Mouse (Mus musculus) lung, postnatal 0 days (tissue): ENCODE results near the gene Spata45. TPM values are rescaled to one million over a fixed set of nuclear protein-coding genes. Genes with fewer than 3 reads are reported as not detected.

ENCODE experiments used
- ATAC-seq: fragments of 200-750 bp; cut with Nextera tagmentation; 2 replicates; pipeline ENCODE4 v1.8.0; 2017; ENCODE audit warnings: moderate library complexity
- DNase-seq: peaks from one replicate; pipeline ENCODE4 v3.0.0-alpha.2; 2016; ENCODE audit warnings: low spot score
- H3K27ac ChIP-seq: fragments of 300-500 bp; sonication (generic); 2 replicates; pipeline ENCODE4 v1.5.1; 2014; ENCODE audit warnings: antibody characterized with exemption, mild to moderate bottlenecking, low read length, mixed read lengths
- H3K27me3 ChIP-seq: fragments of 300-500 bp; sonication (generic); replicated peaks from 2 replicates; pipeline ENCODE4 v1.6.1; 2014; ENCODE audit warnings: low read length, mixed read lengths; ENCODE audit not compliant: insufficient read depth
- H3K36me3 ChIP-seq: fragments of 300-500 bp; sonication (generic); 2 replicates; pipeline ENCODE4 v1.6.1; 2014; ENCODE audit warnings: low read length, mixed read lengths; ENCODE audit not compliant: insufficient read depth
- H3K4me1 ChIP-seq: fragments of 300-500 bp; sonication (generic); 2 replicates; pipeline ENCODE4 v1.6.1; 2014; ENCODE audit warnings: antibody characterized with exemption, low read depth, low read length, mixed read lengths; ENCODE audit not compliant: insufficient read depth
- H3K4me2 ChIP-seq: fragments of 300-500 bp; sonication (generic); replicated peaks from 2 replicates; pipeline ENCODE4 v1.6.1; 2014; ENCODE audit warnings: low read depth, mild to moderate bottlenecking, low read length, moderate library complexity, mixed read lengths
- H3K4me3 ChIP-seq: fragments of 300-500 bp; sonication (generic); 2 replicates; pipeline ENCODE4 v1.5.1; 2014; ENCODE audit warnings: low read depth, low read length
- H3K9ac ChIP-seq: fragments of 300-500 bp; sonication (generic); replicated peaks from 2 replicates; pipeline ENCODE4 v1.6.1; 2014; ENCODE audit warnings: low read depth, mild to moderate bottlenecking
- H3K9me3 ChIP-seq: fragments of 300-500 bp; sonication (generic); 2 replicates; pipeline ENCODE4 v1.6.1; 2016; ENCODE audit warnings: low read length, mixed read lengths
- CTCF ChIP-seq: IDR thresholded peaks from 2 replicates; pipeline ENCODE4 v1.5.1; 2016; ENCODE audit warnings: antibody characterized with exemption, mild to moderate bottlenecking
- EP300 ChIP-seq: IDR thresholded peaks from 2 replicates; pipeline ENCODE4 v1.6.1; 2016; ENCODE audit warnings: antibody characterized with exemption, mild to moderate bottlenecking, control low read depth
- WGBS: fragments of 180-500 bp; shearing (Covaris S2); extraction: QIAGEN DNeasy Blood & Tissue Kit; methylation state at CpG from one replicate; pipeline ENCODE4 v1.1.7; 2014; 5-methylcytosine and 5-hydroxymethylcytosine counted together
- polyA plus RNA-seq: library from polyadenylated mRNA; unstranded; fragments of >200 nt; fragmentation: Nextera tagmentation; extraction: Ambion mirVana; gene quantifications from 2 replicates; pipeline ENCODE4 v1.2.1, GENCODE M21; 2015

Spata45 gene
- polyA plus RNA-seq, 1 experiment from 2014 or later, result not detected

GRCm38 (mm10) chr1:191063700-191064099 is 27.3 kb downstream of the Spata45 start:
- WGBS, result 47% methylated on average over 9 of the region's 9 CpGs
- peak overlapping the region; percentile 93; the same call in 1 of the 2 replicates for H3K4me2 ChIP-seq
- 0 out of 2 replicates have a peak overlapping the region, but pooled peaks have one; percentile 67 for H3K4me3 ChIP-seq
- H3K27me3 ChIP-seq, result no peaks in the 10 kb centered on the region
- no peak overlapping the region for H3K9ac ChIP-seq
- no peak for DNase-seq
- ATAC-seq, result no peak
- no peak overlapping the region for H3K27ac ChIP-seq
- H3K9me3 ChIP-seq, result no peaks in the 10 kb centered on the region
- H3K4me1 ChIP-seq, result peaks cover 9% of the 10 kb centered on the region; the same call in 1 of the 2 replicates
- H3K36me3 ChIP-seq, result no peaks in the 10 kb centered on the region
- no peak for TF ChIP-seq EP300
- TF ChIP-seq CTCF, result no peak

- ATAC-seq (no peak), DNase-seq (no peak)
- H3K4me2 ChIP-seq, result no peak overlapping the region
- H3K4me3 ChIP-seq, result no peak overlapping the region
- H3K27me3 ChIP-seq, result no peaks in the 10 kb centered on the region
- H3K9me3 ChIP-seq, result no peaks in the 10 kb centered on the region
- no peak overlapping the region for H3K9ac ChIP-seq
- WGBS, result 84% methylated on average over 2 of the region's 2 CpGs
- H3K36me3 ChIP-seq, result no peaks in the 10 kb centered on the region
- TF ChIP-seq CTCF (no peak), EP300 (no peak)
- no peak overlapping the region for H3K27ac ChIP-seq
- H3K4me1 ChIP-seq, result peaks cover 9% of the 10 kb centered on the region; the same call in 1 of the 2 replicates
Measured at GRCm38 (mm10) chr1:191064535-191064934, 28.1 kb downstream of the Spata45 start.

GRCm38 (mm10) chr1:191065188-191065587 is 28.7 kb downstream of the Spata45 start:
- WGBS, result 81% methylated on average over 4 of the region's 4 CpGs
- no peak for ATAC-seq

GRCm38 (mm10) chr1:191068377-191068776 is 31.9 kb downstream of the Spata45 start:
- Histone ChIP-seq H3K9ac (no peak overlapping the region), H3K27me3 (no peaks in the 10 kb centered on the region), H3K4me1 (peaks cover 1% of the 10 kb centered on the region; the same call in 1 of the 2 replicates), H3K4me2 (no peak overlapping the region), H3K36me3 (no peaks in the 10 kb centered on the region), H3K27ac (no peak overlapping the region), H3K4me3 (no peak overlapping the region), H3K9me3 (no peaks in the 10 kb centered on the region)
- 79% methylated on average over 5 of the region's 5 CpGs for WGBS
- TF ChIP-seq EP300 (no peak), CTCF (peak; percentile 50)
- DNase-seq (no peak), ATAC-seq (no peak)

More at GRCm38 (mm10) chr1:191065188-191065587, 28.7 kb downstream of the Spata45 start:
- H3K36me3 ChIP-seq, result no peaks in the 10 kb centered on the region
- DNase-seq, result no peak
- TF ChIP-seq EP300, result no peak
- no peak for TF ChIP-seq CTCF
- no peak overlapping the region for H3K4me3 ChIP-seq
- H3K4me1 ChIP-seq, result peaks cover 9% of the 10 kb centered on the region; the same call in 1 of the 2 replicates
- H3K9ac ChIP-seq, result no peak overlapping the region
- no peak overlapping the region for H3K4me2 ChIP-seq
- H3K9me3 ChIP-seq, result no peaks in the 10 kb centered on the region
- no peak overlapping the region for H3K27ac ChIP-seq
- no peaks in the 10 kb centered on the region for H3K27me3 ChIP-seq

GRCm38 (mm10) chr1:191070259-191070658 is 33.8 kb downstream of the Spata45 start:
- H3K9ac ChIP-seq, result no peak overlapping the region
- H3K9me3 ChIP-seq, result no peaks in the 10 kb centered on the region
- no peak overlapping the region for H3K4me2 ChIP-seq
- no peaks in the 10 kb centered on the region for H3K36me3 ChIP-seq
- no peaks in the 10 kb centered on the region for H3K4me1 ChIP-seq
- no peak for TF ChIP-seq CTCF
- TF ChIP-seq EP300, result no peak
- no peak overlapping the region for H3K27ac ChIP-seq
- H3K27me3 ChIP-seq, result no peaks in the 10 kb centered on the region
- ATAC-seq (no peak), DNase-seq (no peak)
- no peak overlapping the region for H3K4me3 ChIP-seq
- 80% methylated on average over 4 of the region's 4 CpGs for WGBS

GRCm38 (mm10) chr1:191071613-191072012 is 35.2 kb downstream of the Spata45 start:
- no peak overlapping the region for H3K9ac ChIP-seq
- no peak for ATAC-seq
- H3K4me2 ChIP-seq, result no peak overlapping the region
- no peaks in the 10 kb centered on the region for H3K9me3 ChIP-seq
- no peaks in the 10 kb centered on the region for H3K4me1 ChIP-seq
- TF ChIP-seq EP300 (no peak), CTCF (no peak)
- no peak overlapping the region for H3K27ac ChIP-seq
- DNase-seq, result no peak
- no peaks in the 10 kb centered on the region for H3K36me3 ChIP-seq
- H3K27me3 ChIP-seq, result no peaks in the 10 kb centered on the region
- H3K4me3 ChIP-seq, result no peak overlapping the region
- 83% methylated on average over 6 of the region's 6 CpGs for WGBS
